Mouse (Mus musculus) cortical plate, adult 2 months (tissue): Measurements from ENCODE around the gene R3hcc1l. TPM values are rescaled to one million over a fixed set of nuclear protein-coding genes. Genes with fewer than 3 reads are reported as not detected.

Experiments used
- H3K27ac ChIP-seq: fragments of 200-500 bp; 2 replicates; pipeline ENCODE4 v1.5.1; 2012; ENCODE audit warnings: low read length, control low read depth, inconsistent platforms; ENCODE audit not compliant: insufficient read depth
- H3K4me1 ChIP-seq: fragments of 200-500 bp; 2 replicates; pipeline ENCODE4 v1.6.1; 2011; ENCODE audit warnings: low read length; ENCODE audit not compliant: control insufficient read depth, insufficient read depth
- H3K4me3 ChIP-seq: fragments of 200-500 bp; 2 replicates; pipeline ENCODE4 v1.5.1; 2011; ENCODE audit warnings: mild to moderate bottlenecking, low read length, control low read depth; ENCODE audit not compliant: insufficient read depth
- CTCF ChIP-seq: fragments of 200-500 bp; IDR thresholded peaks from 2 replicates; pipeline ENCODE4 v1.5.1; 2011; ENCODE audit warnings: mild to moderate bottlenecking, control low read depth, low read length; ENCODE audit not compliant: insufficient read depth; ENCODE audit errors: extremely low read depth
- POLR2A ChIP-seq: fragments of 200-500 bp; IDR thresholded peaks from 2 replicates; pipeline ENCODE4 v1.6.1; 2011; ENCODE audit warnings: mild to moderate bottlenecking, low read length, control low read depth; ENCODE audit not compliant: insufficient read depth; ENCODE audit errors: extremely low read depth
- polyA plus RNA-seq: library from polyadenylated mRNA; depleted of rRNA; stranded (reverse); fragments of >200 nt; gene quantifications from 2 replicates; pipeline ENCODE4 v1.2.3, GENCODE M21; 2012

The R3hcc1l gene
- polyA plus RNA-seq, 1 experiment, result 12.4 TPM

GRCm38 (mm10) chr19:42571291-42571690, 52.7 kb downstream of the R3hcc1l start:
- H3K4me1 ChIP-seq, result peaks cover 4% of the 10 kb centered on the region; the same call in 1 of the 2 replicates
- no peak overlapping the region for H3K4me3 ChIP-seq
- no peak overlapping the region for H3K27ac ChIP-seq
- TF ChIP-seq CTCF, result no peak
- no peak for TF ChIP-seq POLR2A

DNA sequence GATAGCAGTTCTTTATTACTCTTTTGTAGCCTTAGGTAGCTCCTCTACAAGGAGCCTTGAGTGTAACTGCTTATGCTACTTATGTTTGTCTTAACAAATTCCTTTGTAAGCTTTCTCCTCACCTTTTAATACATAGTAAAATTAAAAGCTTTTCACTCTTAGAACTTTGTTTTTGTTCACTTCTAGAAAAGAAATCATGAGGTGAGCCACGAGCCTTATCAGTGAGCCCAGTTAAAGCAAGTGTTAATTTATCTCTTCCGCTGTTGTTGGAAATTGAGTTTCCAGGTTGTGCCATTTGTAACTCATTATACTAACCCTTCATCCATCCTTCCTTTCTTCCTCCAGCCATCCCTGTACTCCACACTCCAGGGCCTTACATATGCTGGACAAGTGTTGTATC, 56.8 kb downstream of the R3hcc1l start:
- Histone ChIP-seq H3K4me3 (no peak overlapping the region), H3K4me1 (peaks cover 1% of the 10 kb centered on the region; the same call in 1 of the 2 replicates), H3K27ac (no peak overlapping the region)
- TF ChIP-seq CTCF, result no peak
- no peak for TF ChIP-seq POLR2A

GRCm38 (mm10) chr19:42576856-42577255, 58.3 kb downstream of the R3hcc1l start:
- Histone ChIP-seq H3K4me1 (no peaks in the 10 kb centered on the region), H3K4me3 (no peak overlapping the region)
- TF ChIP-seq CTCF (no peak), POLR2A (no peak)

DNA sequence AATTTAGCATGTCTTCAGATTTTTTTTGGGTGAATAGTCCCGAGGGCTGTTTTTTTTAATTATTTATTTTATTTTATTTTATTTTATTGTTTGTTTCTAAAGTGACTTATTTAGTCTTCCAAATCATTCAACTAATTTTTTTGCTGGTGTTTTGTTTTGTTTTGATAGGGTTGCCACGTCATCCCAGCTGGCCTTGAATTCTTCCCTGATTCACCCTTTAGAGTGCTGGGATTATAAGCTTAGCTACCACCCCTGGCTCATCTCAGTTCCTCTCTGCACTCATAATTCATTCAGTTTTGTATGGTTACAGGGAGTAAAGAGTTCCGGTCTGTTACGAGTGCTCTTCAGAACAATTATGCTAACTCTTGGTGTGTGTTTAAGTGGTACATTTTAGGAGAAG, 60.1 kb downstream of the R3hcc1l start:
- H3K4me1 ChIP-seq, result no peaks in the 10 kb centered on the region
- H3K27ac ChIP-seq, result no peak overlapping the region
- no peak overlapping the region for H3K4me3 ChIP-seq
- TF ChIP-seq CTCF (no peak), POLR2A (no peak)

More at GRCm38 (mm10) chr19:42576856-42577255, 58.3 kb downstream of the R3hcc1l start:
- H3K27ac ChIP-seq, result no peak overlapping the region

GRCm38 (mm10) chr19:42580701-42581100, 62.1 kb downstream of the R3hcc1l start:
- H3K4me1 ChIP-seq, result no peaks in the 10 kb centered on the region
- TF ChIP-seq CTCF (no peak), POLR2A (no peak)
- no peak overlapping the region for H3K4me3 ChIP-seq
- H3K27ac ChIP-seq, result no peak overlapping the region

GRCm38 (mm10) chr19:42582811-42583370, 64.3 kb downstream of the R3hcc1l start:
- TF ChIP-seq CTCF (no peak), POLR2A (no peak)
- Histone ChIP-seq H3K27ac (no peak overlapping the region), H3K4me1 (0 out of 2 replicates have a peak, but pooled peaks cover 1% of the 10 kb centered on the region), H3K4me3 (no peak overlapping the region)

GRCm38 (mm10) chr19:42583677-42584076, 65.1 kb downstream of the R3hcc1l start:
- H3K4me3 ChIP-seq, result no peak overlapping the region
- TF ChIP-seq CTCF (no peak), POLR2A (no peak)
- H3K27ac ChIP-seq, result no peak overlapping the region
- H3K4me1 ChIP-seq, result 0 out of 2 replicates have a peak, but pooled peaks cover 1% of the 10 kb centered on the region

DNA sequence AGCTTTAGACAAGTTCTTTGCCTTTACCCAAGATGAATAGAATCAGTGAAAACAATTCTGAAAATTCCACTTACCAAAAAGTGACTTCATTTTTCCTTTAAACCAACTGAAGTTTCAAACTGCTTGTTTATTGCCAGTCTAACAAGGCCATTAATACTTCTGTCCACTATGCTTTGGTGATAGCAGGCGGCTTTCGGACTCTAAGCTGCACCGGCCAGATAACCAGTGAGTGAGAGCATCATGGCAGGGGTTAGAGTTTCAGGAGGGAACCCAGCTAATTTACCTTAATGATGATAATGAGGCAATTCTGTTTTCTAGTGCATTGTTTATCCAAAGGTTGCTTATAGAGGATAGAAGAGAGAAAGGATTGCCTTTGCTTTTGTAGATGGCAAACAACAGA, 65.6 kb downstream of the R3hcc1l start:
- TF ChIP-seq CTCF (no peak), POLR2A (no peak)
- Histone ChIP-seq H3K4me3 (no peak overlapping the region), H3K4me1 (0 out of 2 replicates have a peak, but pooled peaks cover 1% of the 10 kb centered on the region), H3K27ac (no peak overlapping the region)

- H3K4me3 ChIP-seq, result no peak overlapping the region
- no peak overlapping the region for H3K27ac ChIP-seq
- 0 out of 2 replicates have a peak, but pooled peaks cover 1% of the 10 kb centered on the region for H3K4me1 ChIP-seq
- no peak for TF ChIP-seq POLR2A
Measured at GRCm38 (mm10) chr19:42587704-42588103, 69.1 kb downstream of the R3hcc1l start.

DNA sequence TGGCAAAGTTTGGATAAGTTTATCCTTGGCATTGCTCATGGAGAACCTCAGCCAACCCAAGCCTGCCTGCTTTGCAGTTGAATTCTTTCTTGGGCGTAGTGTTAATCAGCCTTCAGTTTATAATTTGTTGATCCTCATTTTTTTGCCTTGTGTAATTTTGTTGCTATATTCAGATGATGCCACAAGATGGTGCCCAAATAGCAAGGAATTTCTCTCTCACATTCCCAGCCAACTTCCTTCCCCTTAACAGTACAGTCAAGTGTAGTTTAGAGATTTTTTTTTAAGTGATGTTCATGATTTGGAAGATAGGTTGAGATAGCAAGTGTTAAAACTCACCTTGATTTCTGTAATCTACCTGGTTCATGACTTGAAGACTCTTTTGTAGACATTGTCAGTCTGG, 70.7 kb downstream of the R3hcc1l start:
- Histone ChIP-seq H3K27ac (no peak overlapping the region), H3K4me3 (no peak overlapping the region), H3K4me1 (0 out of 2 replicates have a peak, but pooled peaks cover 1% of the 10 kb centered on the region)
- TF ChIP-seq CTCF (peak; percentile 25; the same call in 1 of the 2 replicates), POLR2A (no peak)

DNA sequence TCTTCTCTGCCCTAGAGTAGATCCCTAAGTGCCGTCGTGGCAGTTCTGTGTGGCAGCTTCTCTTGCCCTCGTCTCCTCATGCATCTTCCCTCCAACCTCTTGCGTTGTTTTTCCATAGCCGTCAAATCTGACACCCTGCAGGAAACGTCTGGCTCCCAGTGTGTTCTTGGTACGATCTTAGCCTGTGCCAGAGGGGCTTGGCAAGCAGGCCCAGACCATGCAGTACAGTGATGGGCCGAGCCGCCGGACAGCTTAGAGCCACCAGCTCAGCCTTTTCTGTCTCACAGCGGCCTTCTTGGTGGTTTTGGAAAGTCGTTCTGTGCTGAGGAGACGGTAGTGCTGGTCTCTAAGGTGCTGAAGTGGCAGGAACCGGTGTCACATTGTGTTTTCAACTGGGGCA, 73.0 kb downstream of the R3hcc1l start:
- TF ChIP-seq POLR2A, result no peak
- TF ChIP-seq CTCF, result no peak
- Histone ChIP-seq H3K4me3 (no peak overlapping the region), H3K27ac (no peak overlapping the region), H3K4me1 (0 out of 2 replicates have a peak, but pooled peaks cover 1% of the 10 kb centered on the region)
